Mouse (Mus musculus) v-Abl transformed pro-B cells (cell line): Measurements from ENCODE around the gene Kif1a.

Source experiments
- in situ Hi-C, 2 experiments: fragments of 400-800 bp; cut with MboI; formaldehyde crosslinking; loops; one replicate each; pipeline ENCODE4 v1.15.1; 2025; ENCODE audit not compliant: unreplicated experiment in 2 of 2

Kif1a gene

DNA sequence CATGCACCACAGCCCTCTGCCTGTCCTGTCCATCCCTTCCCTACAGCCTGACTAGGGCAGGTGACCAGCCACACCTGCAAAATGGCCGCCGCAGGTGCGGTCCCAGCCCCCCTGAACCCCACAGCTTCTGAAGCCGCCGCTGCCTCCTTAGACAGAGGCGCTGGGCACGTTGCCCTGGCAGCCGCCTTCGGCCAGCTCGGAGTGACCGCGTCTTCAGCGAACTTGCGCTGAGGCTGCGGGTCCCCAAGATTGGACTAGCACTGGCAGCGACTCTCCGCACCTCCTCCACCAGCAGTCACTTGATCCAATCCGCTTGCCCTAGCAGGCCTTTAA is 1.5 kb downstream of the Kif1a start:
- in situ Hi-C loops, result no loop called here

DNA sequence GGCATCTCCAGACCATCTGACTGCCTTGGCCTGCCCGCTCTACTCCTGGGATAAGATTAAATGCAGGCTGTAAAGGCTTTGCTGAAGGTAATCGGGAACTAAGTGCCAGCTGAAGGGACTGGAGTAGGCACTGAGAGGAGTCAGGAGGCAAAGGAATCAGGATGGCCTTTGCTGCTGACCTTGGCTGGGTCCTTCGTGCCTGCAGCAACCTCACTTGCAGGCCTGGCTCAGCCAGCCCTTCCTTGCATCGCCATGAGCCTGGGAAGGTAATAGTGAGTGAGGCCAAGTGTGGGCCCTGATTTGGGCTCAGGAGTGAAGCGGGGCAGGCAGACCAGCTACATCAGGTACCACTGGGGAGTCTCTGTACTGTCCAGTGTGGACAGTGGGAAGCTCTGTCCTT is 2.8 kb downstream of the Kif1a start:
- in situ Hi-C loops, result no loop called here

- in situ Hi-C loops, result no loop called here
These were observed 9.2 kb downstream of the Kif1a start for GRCm38 (mm10) chr1:93092582-93092981.

DNA sequence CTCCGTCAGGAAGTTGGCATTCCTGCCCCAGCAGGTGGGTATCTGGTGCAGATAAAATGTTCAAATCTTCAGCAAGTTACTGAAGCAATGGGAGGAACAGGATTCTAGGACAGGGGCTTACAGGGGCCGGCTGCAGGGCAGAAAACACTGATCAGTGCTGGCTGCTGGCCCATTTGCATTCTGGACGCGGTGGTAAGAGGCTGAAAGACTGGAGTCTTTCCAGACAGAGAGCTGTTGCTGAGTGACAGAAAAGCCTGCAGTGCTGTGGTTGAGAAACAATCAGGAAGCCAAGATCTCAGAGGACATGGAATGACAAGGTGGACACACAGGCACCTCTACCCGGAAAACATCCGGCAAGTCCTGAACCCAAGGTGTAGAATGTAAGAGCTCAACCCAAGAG is 16.6 kb downstream of the Kif1a start:
- in situ Hi-C loops, result no loop called here

GRCm38 (mm10) chr1:93083420-93084285 is 18.1 kb downstream of the Kif1a start:
- in situ Hi-C loops, result no loop called here

GRCm38 (mm10) chr1:93082121-93082520 is 19.6 kb downstream of the Kif1a start:
- in situ Hi-C loops, result no loop called here

DNA sequence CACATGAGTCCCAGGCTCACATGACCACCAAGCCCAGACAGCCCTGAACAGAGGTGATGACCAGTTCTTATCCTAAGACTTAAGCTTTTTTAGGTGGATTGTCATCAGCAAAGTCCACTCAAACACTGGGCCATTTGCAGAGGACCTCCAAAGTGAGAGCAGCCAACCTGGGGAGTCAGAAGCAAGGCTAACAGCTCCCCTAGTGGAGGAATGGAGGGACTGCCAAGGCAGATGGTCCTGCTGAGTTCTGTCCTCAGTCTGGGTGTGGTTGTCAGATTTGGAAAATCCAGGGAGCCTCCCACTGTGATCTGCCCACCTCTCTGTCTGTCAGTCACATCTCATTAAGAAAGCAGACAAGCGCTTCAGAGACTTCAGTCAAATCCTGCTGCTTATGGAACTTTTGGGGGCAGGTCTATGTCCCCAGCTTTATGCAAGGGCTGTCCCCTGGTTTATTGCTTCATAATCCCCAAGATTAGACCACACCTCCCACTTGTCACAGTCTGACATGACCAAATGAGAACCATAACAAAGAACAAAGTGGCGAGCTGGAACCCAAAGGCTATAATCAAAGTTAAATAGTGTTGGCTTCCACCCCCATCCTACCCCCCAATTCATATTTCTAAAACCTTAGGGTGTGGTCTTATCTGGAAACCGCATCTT is 20.7 kb downstream of the Kif1a start:
- in situ Hi-C loops, result no loop called here

DNA sequence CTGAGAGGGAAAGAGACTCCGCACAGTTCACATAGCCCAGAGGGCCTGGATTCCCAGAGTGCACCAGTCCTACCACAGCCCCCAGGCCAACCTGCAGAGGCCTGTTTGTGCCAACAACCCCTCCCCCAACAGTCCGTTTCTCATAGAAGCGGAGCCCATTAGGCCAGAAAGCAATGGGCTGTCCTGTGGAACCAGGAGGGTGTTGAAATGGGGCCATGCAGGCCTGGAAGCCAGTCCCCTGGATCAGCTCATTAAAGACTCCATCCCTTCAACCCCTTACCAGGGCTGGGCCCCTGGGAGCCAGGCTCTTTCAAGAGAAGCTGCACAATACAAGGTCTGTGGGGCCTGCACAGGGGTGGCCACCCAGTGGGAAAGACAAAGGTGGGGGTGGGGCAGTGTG is 22.1 kb downstream of the Kif1a start:
- in situ Hi-C loops, result no loop called here

GRCm38 (mm10) chr1:93072279-93072865 is 29.4 kb downstream of the Kif1a start:
- in situ Hi-C loops, result no loop called here

GRCm38 (mm10) chr1:93071487-93071971 is 30.2 kb downstream of the Kif1a start:
- in situ Hi-C loops, result no loop called here

DNA sequence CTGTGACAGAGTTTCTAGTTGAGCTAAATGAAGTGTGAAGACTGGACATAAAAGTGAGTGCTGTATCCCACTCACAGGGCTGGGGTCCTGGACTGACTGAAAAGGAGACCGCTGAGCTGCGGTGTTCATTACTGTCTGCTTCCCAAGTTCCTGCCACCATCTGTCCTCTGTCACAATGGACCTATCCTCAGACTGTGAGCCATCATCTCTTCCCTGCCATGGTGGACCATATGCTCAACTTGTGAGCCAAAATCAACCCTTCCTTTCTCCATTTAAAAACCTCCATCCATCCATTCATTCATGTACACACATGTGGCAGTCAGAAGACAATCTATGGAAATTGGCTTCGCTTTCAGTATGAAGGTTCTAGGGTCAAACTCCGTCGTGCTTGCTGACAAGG is 30.9 kb downstream of the Kif1a start:
- in situ Hi-C loops, result no loop called here

DNA sequence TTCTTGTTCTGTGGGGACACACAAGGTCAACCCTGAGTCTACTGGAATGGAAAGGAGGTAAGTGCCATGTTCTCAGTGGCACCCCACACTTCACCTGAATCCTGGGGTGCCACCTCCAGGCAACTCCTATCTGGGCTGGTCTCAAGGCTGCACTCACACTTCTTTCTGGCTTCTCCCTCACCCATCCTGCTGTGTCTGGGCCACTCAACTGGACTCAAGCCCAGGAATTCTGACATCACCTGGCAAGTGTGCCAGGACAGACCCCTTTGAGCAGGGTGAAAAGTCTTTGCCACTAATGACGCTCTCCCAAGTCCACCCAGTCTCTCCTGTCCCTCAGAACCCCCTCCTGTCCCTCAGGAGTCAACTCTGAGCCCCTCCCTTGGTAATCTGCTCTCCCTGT is 33.2 kb downstream of the Kif1a start:
- in situ Hi-C loops, result no loop called here

DNA sequence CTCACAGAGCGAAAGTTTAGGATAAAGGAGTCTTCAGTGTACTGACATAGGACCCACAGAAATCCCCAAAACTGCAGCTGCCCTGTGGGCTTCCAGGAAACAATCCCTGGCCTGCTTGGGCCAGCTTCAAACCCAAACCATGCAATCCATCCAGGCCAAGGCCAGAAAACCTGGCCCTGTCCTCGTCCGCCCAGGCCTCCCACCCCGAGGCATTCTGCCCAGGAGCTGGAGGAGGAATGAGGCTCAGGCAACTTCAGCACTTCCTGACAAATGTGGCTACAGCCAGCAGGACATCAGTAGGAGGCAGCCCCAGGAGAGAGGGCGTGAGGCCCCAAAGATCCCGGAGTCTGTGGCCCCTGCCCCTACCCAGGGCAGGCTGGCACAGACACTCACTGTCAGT is 36.1 kb downstream of the Kif1a start:
- in situ Hi-C loops, result no loop called here

DNA sequence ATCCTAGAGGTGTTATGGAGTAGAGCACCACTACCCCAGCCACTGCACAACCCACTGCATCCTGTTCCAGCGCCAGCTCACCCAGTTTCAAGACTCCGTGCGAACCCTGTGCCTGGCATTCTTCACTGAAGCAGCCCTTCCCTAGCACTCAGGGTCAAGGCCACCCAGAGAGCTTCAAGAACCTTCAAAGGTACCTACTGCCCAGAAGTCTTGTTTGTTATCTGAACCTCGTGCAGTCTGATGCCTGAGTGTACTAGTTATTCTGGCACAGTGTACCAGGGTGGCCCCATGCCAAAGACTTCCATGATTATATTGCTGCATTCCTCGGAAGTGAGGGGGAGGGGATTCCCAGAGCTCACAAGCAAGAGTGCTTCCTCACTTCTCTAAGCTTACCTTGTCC is 38.1 kb downstream of the Kif1a start:
- in situ Hi-C loops, result no loop called here

DNA sequence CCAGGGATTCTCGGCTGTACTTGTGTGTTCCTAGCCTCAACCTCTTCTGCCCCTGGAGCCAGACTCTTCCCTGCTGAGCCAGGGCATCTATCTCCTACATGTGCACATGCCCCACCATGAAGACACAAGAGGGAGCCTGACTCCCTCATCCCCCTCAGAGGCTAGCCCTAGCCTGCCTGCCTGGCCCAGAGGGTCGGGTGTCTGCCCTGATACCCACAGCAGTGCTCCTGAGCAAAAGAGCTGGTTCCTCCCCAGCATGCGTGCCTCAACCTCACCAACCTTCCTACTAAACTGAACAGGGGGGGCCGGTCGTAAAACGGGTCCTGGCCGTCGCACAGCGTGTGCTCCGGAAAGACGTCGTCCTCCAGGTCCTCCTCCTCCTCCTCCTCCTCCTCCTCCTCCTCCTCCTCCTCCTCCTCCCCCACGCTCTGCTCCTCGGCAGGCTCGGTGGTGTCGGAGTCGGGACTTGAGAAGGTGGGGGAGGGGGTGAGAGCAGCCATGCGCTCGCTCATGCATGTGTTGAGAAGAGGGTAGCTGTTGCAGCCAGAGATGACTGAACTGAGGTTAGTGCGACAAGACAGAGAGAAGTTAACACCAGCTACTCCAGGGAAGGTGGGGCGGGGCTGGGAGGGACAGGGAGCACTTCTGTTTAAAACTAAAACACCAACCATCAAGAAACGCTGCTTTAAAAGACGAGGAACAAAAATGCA is 50.5 kb downstream of the Kif1a start:
- in situ Hi-C loops, result no loop called here

DNA sequence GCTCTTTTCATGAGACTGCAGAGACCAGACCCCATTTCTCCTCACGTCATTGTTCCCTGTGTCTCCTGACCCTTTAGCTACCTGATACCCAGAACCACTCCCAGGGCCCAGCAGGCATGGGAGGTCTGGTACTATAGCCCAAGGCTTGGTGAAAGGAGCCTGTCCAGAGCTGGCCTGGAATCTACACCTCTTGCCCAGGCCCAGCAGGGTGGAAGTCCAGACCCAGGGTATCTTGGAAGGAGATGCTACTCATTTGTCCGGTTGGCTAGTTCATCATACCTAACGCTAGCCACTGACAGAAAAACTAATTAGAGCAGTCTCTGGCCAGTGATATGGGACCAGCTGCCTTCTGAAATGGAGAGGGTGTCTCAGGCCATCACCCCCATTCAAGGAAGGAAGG is 51.7 kb downstream of the Kif1a start:
- in situ Hi-C loops, result no loop called here

GRCm38 (mm10) chr1:93046153-93046789 is 55.5 kb downstream of the Kif1a start:
- in situ Hi-C loops, result no loop called here

DNA sequence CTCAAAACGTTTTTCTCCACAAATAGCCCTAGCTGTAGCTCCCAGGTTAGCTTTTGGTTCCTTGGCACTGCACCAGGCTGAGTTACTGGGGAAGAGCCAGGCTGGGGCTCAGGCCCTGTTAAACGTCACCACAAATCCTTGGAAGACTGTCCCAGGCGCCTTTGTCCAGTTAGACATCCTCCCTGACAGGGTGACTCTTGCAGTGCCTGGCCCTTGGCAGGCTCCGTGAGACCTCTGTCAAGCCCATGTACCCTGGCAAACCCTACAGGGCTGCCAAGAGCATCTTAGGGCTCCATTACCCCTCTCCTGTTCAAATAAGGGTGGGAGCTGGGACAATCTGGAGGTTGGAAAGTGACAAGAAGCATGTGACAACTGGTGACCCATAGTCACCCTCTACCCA is 65.8 kb downstream of the Kif1a start:
- in situ Hi-C loops, result no loop called here

DNA sequence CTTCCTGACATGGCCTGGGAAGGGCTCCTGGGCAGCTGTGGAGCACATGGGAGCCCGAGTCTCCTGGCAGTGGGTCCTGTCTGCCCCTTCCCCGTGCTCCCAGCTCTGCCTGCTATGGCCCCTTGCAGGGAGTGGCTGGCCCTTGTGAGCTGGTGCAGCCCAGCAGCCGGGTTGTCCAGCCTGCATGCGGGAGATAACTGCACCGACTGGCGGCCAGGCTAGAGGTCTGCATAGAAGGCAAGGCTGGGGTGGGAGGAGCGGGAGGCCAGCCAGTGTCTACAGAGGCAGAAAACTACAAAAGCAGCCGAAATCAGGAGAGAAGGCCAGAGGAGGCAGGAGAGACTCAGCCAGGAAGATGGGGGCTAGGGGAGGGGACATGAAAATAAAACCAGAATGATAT is 67.8 kb downstream of the Kif1a start:
- in situ Hi-C loops, result no loop called here

GRCm38 (mm10) chr1:93031199-93031598 is 70.6 kb downstream of the Kif1a start:
- in situ Hi-C loops, result no loop called here

GRCm38 (mm10) chr1:93030060-93030459 is 71.7 kb downstream of the Kif1a start:
- in situ Hi-C loops, result no loop called here
